ENCODE assay signal across 12 mouse cellular contexts in genomic region chr2:60384763-60385085, GRCm38 (mm10). TPM values are rescaled to one million over a fixed set of nuclear protein-coding genes. Genes with fewer than 3 reads are reported as not detected.
DNase-seq lines count a peak whose midpoint lies in the region; ATAC-seq and TF ChIP-seq lines count a peak whose summit lies in the region.
"Had no signal": no experiment of that assay in that cellular context is flagged by ENCODE, and none has a peak within 500 bp of the region (broad histone marks: within the 10 kb centered on the region; RNA-seq: fewer than 3 reads in every experiment).

No protein-coding gene starts in this region.

- H3K27me3 ChIP-seq in stomach, postnatal 0 days (ENCODE audit: control insufficient read depth, insufficient read depth, low read length) = no peaks in the 10 kb centered on the region

- H3K27ac ChIP-seq in stomach, postnatal 0 days (replicated peaks) = no peak overlapping the region
- H3K27ac ChIP-seq: limb, embryonic 12.5 days had no signal

- no peak for TF ChIP-seq EP300 in stomach, postnatal 0 days (optimal IDR thresholded peaks at IDR 0.05)

- no peak overlapping the region for H3K4me3 ChIP-seq in stomach, postnatal 0 days (ENCODE audit: low read depth, low read length)
- H3K4me3 ChIP-seq: limb, embryonic 12.5 days had no signal

- no peaks in the 10 kb centered on the region for H3K4me1 ChIP-seq in stomach, postnatal 0 days (replicated peaks; ENCODE audit: control insufficient read depth, insufficient read depth)

- H3K9me3 ChIP-seq in stomach, postnatal 0 days (ENCODE audit: control insufficient read depth, low read length) = no peaks in the 10 kb centered on the region
- H3K9me3 ChIP-seq: limb, embryonic 12.5 days had no signal

- ATAC-seq in frontal cortex, adult (ENCODE audit: low TSS enrichment) = no peak
- ATAC-seq in stomach, postnatal 0 days (ENCODE audit: low FRiP score, low TSS enrichment) = no peak; the same call in 1 of the 2 replicates

- no peak overlapping the region for H3K9ac ChIP-seq in stomach, postnatal 0 days (ENCODE audit: low read length)
- H3K9ac ChIP-seq: limb, embryonic 12.5 days had no signal

- no peak overlapping the region for H3K4me2 ChIP-seq in stomach, postnatal 0 days (replicated peaks; ENCODE audit: low read depth)
- H3K4me2 ChIP-seq: limb, embryonic 12.5 days had no signal

- TF ChIP-seq CTCF in stomach, postnatal 0 days (IDR thresholded peaks at IDR 0.05; ENCODE audit: low read depth) = no peak

- intact Hi-C loops in left cerebral cortex, postnatal 36 days (cut with DNase I) = no loop called here

- no peaks in the 10 kb centered on the region for H3K36me3 ChIP-seq in stomach, postnatal 0 days (ENCODE audit: control insufficient read depth, insufficient read depth, low read length)
- H3K36me3 ChIP-seq: limb, embryonic 12.5 days had no signal

- DNase-seq in adrenal gland, adult 2 months = peak; percentile 9
- DNase-seq in adrenal gland, adult 8-10 months = no peak
- DNase-seq in 3T3-L1 (ENCODE audit: low read depth, low spot score) = peak; percentile 48
- peak; percentile 34 for DNase-seq in heart, adult 8-10 months (ENCODE audit: low spot score)
- DNase-seq in lung, adult 18-20 months = peak; percentile 76 to 79
- DNase-seq in left cerebral cortex, postnatal 36 days (ENCODE audit: low spot score in 2 of 2) = no peak
- no peak for DNase-seq in stomach, postnatal 0 days (ENCODE audit: low spot score)
- DNase-seq: adrenal gland, postnatal 25 days; cerebellum, adult 2 months; gastrocnemius, postnatal 10 days had no signal

RNA-seq across cellular contexts. Expression of gene Ly75, which starts 1.6 kb away (rescaled TPM):
- 1 to 10 TPM in 1 of 2 experiments, under 1 TPM in 1; 0.66 to 1.4 TPM for total RNA-seq in adrenal gland, adult 2 months (2021)
- polyA plus RNA-seq in adrenal gland, adult 2 months (2012; rRNA removed) = 0.09 TPM in 2 replicates
- 1 to 10 TPM; 1.1 to 2.0 (median 1.5) TPM for total RNA-seq in adrenal gland, adult 8-10 months (2022)
- total RNA-seq in heart, adult 8-10 months (2022) = 1 to 10 TPM in 2 of 4 experiments, under 1 TPM in 2; 0.72 to 1.1 (median 1.0) TPM
- total RNA-seq in left cerebral cortex, postnatal 36 days (2021) = 1 to 10 TPM; 1.2 to 1.6 TPM
- polyA plus RNA-seq in stomach, postnatal 0 days (2015; fragmentation: Nextera tagmentation; extraction: Ambion mirVana) = 0.18 and 0.23 TPM in 2 replicates

Comparison
In these comparisons a context has a peak if more than half of its experiments do, and no peak if none do; other contexts are left out.
1. DNase-seq: peak in adrenal gland, adult 2 months (single experiment), 3T3-L1 (single experiment), heart, adult 8-10 months (single experiment) and lung, adult 18-20 months (2 of 2); none in adrenal gland, adult 8-10 months (single experiment), left cerebral cortex, postnatal 36 days (0 of 2) and stomach, postnatal 0 days (single experiment).